Mouse (Mus musculus): ENCODE data around the gene Wipf3.
A peak's percentile ranks its signal among the peaks of the same experiment; 100 is the strongest.

The Wipf3 gene

GRCm38 (mm10) chr6:54429447-54430194 lies at the start of gene Wipf3:
Gene Wipf3, plus strand, starts transcription at chr6:54429603.
- no peak for DNase-seq (ENCODE audit: low read depth)

- no peak for DNase-seq (ENCODE audit: low read depth)
Observed at GRCm38 (mm10) chr6:54382636-54383035, 46.8 kb upstream of the Wipf3 start.

GRCm38 (mm10) chr6:54383893-54384524 lies 45.4 kb upstream of the Wipf3 start:
- DNase-seq (ENCODE audit: low read depth), result no peak

- DNase-seq (ENCODE audit: low read depth), result no peak
Observed at GRCm38 (mm10) chr6:54384777-54385176, 44.6 kb upstream of the Wipf3 start.

GRCm38 (mm10) chr6:54386429-54386828 lies 43.0 kb upstream of the Wipf3 start:
- no peak for DNase-seq (ENCODE audit: low read depth)

GRCm38 (mm10) chr6:54387044-54387443 lies 42.4 kb upstream of the Wipf3 start:
- no peak for DNase-seq (ENCODE audit: low read depth)

GRCm38 (mm10) chr6:54387751-54388150 lies 41.7 kb upstream of the Wipf3 start:
- DNase-seq (ENCODE audit: low read depth), result no peak

GRCm38 (mm10) chr6:54388690-54389275 lies 40.6 kb upstream of the Wipf3 start:
- DNase-seq (ENCODE audit: low read depth), result no peak

GRCm38 (mm10) chr6:54391765-54392164 lies 37.6 kb upstream of the Wipf3 start:
- DNase-seq (ENCODE audit: low read depth), result peak; percentile 5

GRCm38 (mm10) chr6:54393886-54394285 lies 35.5 kb upstream of the Wipf3 start:
- DNase-seq (ENCODE audit: low read depth), result no peak

GRCm38 (mm10) chr6:54399194-54399923 lies 30.0 kb upstream of the Wipf3 start:
- DNase-seq (ENCODE audit: low read depth), result no peak

- DNase-seq (ENCODE audit: low read depth), result no peak
Observed at GRCm38 (mm10) chr6:54401503-54401902, 27.9 kb upstream of the Wipf3 start.

GRCm38 (mm10) chr6:54404916-54405315 lies 24.5 kb upstream of the Wipf3 start:
- DNase-seq (ENCODE audit: low read depth), result no peak

- DNase-seq (ENCODE audit: low read depth), result no peak
Observed at GRCm38 (mm10) chr6:54406116-54406515, 23.3 kb upstream of the Wipf3 start.

GRCm38 (mm10) chr6:54409271-54409670 lies 20.1 kb upstream of the Wipf3 start:
- DNase-seq (ENCODE audit: low read depth), result no peak

GRCm38 (mm10) chr6:54410451-54410850 lies 19.0 kb upstream of the Wipf3 start:
- DNase-seq (ENCODE audit: low read depth), result no peak

- no peak for DNase-seq (ENCODE audit: low read depth)
Observed at GRCm38 (mm10) chr6:54411591-54411990, 17.8 kb upstream of the Wipf3 start.

GRCm38 (mm10) chr6:54412879-54413278 lies 16.5 kb upstream of the Wipf3 start:
- DNase-seq (ENCODE audit: low read depth), result no peak

- no peak for DNase-seq (ENCODE audit: low read depth)
Observed at GRCm38 (mm10) chr6:54425230-54425629, 4.2 kb upstream of the Wipf3 start.

- no peak for DNase-seq (ENCODE audit: low read depth)
Observed at GRCm38 (mm10) chr6:54428850-54429446, 455 bp upstream of the Wipf3 start.

GRCm38 (mm10) chr6:54430221-54430620 lies 818 bp downstream of the Wipf3 start:
- no peak for DNase-seq (ENCODE audit: low read depth)

- DNase-seq (ENCODE audit: low read depth), result no peak
Observed at GRCm38 (mm10) chr6:54431761-54432160, 2.4 kb downstream of the Wipf3 start.
